In the genomic region with DNA sequence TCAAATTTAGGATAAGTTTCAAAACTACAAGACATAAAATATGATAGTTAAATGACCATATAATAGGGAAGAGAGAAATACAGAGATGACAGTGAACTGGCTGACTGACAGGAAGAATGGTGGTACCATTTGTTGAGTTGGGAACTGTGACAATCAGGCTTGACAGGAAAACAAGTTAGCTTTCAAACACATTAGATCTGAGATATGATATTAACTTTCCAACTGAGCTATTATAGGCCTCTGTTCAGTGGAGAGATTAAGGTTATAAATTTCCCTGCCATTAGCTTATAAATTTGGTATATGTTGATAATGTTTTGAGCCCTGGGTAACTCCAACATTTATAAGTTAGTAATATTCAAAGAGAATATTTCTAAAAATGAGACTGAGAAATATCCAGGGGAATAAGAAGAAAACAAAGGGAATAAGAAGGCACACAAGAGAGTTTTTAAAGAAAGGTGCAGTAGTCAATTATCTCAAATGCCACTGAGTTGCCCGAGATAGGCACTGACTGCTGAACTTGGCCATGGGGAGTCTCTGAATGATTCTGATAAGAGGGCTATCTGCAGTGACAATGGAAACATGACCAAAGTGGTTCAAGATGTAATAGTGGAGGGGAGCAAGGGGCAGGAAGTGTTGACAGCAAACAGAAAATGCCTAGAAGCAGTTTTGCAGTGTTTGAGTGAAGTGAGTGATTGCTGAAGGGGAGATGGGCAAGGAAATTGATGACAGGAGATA, we compare ENCODE assay signal across 27 mouse cellular contexts.
DNase-seq lines count a peak whose midpoint lies in the region; ATAC-seq lines count a peak whose summit lies in the region.
"Had no signal": no experiment of that assay in that cellular context is flagged by ENCODE, and none has a peak within 500 bp of the region (broad histone marks: within the 10 kb centered on the region; RNA-seq: fewer than 3 reads in every experiment).

No protein-coding gene starts in this region.

- peaks cover 24% of the 10 kb centered on the region for H3K4me1 ChIP-seq in liver, embryonic 13.5 days (replicated peaks)
- no peaks in the 10 kb centered on the region for H3K4me1 ChIP-seq in kidney, embryonic 15.5 days
- H3K4me1 ChIP-seq: forebrain, embryonic 10.5 days; forebrain, embryonic 15.5 days; hindbrain, embryonic 15.5 days had no signal

- WGBS in liver, embryonic 13.5 days (ENCODE audit: insufficient replicate concordance): 4% methylated on average over 1 of the region's 1 CpGs
- 74% methylated on average over 1 of the region's 1 CpGs for WGBS in kidney, embryonic 15.5 days

- peak overlapping the region; percentile 13; the same call in 1 of the 2 replicates for H3K4me2 ChIP-seq in liver, embryonic 13.5 days
- no peak overlapping the region for H3K4me2 ChIP-seq in kidney, embryonic 15.5 days
- H3K4me2 ChIP-seq: forebrain, embryonic 15.5 days; heart, embryonic 12.5 days; hindbrain, embryonic 15.5 days had no signal

- H3K9me3 ChIP-seq in liver, embryonic 13.5 days (replicated peaks): no peaks in the 10 kb centered on the region
- H3K9me3 ChIP-seq in kidney, embryonic 15.5 days (replicated peaks): no peaks in the 10 kb centered on the region
- H3K9me3 ChIP-seq: forebrain, embryonic 10.5 days; forebrain, embryonic 15.5 days; heart, embryonic 12.5 days; hindbrain, embryonic 15.5 days had no signal

- peak; percentile 62 for ATAC-seq in erythroblast, adult 5-6 weeks (replicated peaks; ENCODE audit: low FRiP score, poor library complexity, severe bottlenecking)
- ATAC-seq in liver, embryonic 13.5 days (ENCODE audit: low read depth): peak; percentile 99
- ATAC-seq in megakaryocyte, adult 5-6 weeks (ENCODE audit: poor library complexity, severe bottlenecking): peak; percentile 47; the same call in 1 of the 2 replicates
- no peak for ATAC-seq in monocyte, adult 5-6 weeks (replicated peaks; ENCODE audit: insufficient number of reproducible peaks, low FRiP score, low TSS enrichment, poor library complexity, severe bottlenecking)
- no peak for ATAC-seq in kidney, embryonic 15.5 days (replicated peaks; ENCODE audit: low FRiP score)
- ATAC-seq: activated CD4-positive, CD25-positive, alpha-beta regulatory T cell, adult 4 months; forebrain, embryonic 15.5 days had no signal

- H3K9ac ChIP-seq in liver, embryonic 13.5 days: no peak overlapping the region
- no peak overlapping the region for H3K9ac ChIP-seq in kidney, embryonic 15.5 days
- H3K9ac ChIP-seq: forebrain, embryonic 15.5 days; heart, embryonic 12.5 days; hindbrain, embryonic 15.5 days had no signal

- no peaks in the 10 kb centered on the region for H3K27me3 ChIP-seq in liver, embryonic 13.5 days
- H3K27me3 ChIP-seq in kidney, embryonic 15.5 days: no peaks in the 10 kb centered on the region
- H3K27me3 ChIP-seq: forebrain, embryonic 15.5 days; heart, embryonic 12.5 days; hindbrain, embryonic 15.5 days had no signal

- intact Hi-C loops in heart, postnatal 14 days (cut with DNase I): no loop called here

- no peaks in the 10 kb centered on the region for H3K36me3 ChIP-seq in liver, embryonic 13.5 days
- no peaks in the 10 kb centered on the region for H3K36me3 ChIP-seq in kidney, embryonic 15.5 days
- H3K36me3 ChIP-seq: forebrain, embryonic 10.5 days; forebrain, embryonic 15.5 days; heart, embryonic 12.5 days; hindbrain, embryonic 15.5 days had no signal

- peak overlapping the region; percentile 63 for H3K27ac ChIP-seq in liver, embryonic 13.5 days
- H3K27ac ChIP-seq in kidney, embryonic 15.5 days: no peak overlapping the region
- H3K27ac ChIP-seq: forebrain, embryonic 10.5 days; forebrain, embryonic 15.5 days; hindbrain, embryonic 15.5 days; kidney, postnatal 0 days had no signal

- H3K4me3 ChIP-seq in liver, embryonic 13.5 days (replicated peaks): no peak overlapping the region
- no peak overlapping the region for H3K4me3 ChIP-seq in kidney, embryonic 15.5 days (replicated peaks)
- H3K4me3 ChIP-seq: forebrain, embryonic 10.5 days; forebrain, embryonic 15.5 days; heart, embryonic 12.5 days; hindbrain, embryonic 15.5 days had no signal

- DNase-seq in MEL-GATA-1-ER (ENCODE audit: extremely low read depth, low read depth): peak; percentile 42
- DNase-seq in liver, embryonic 13.5 days: peak; percentile 58
- DNase-seq in heart, postnatal 14 days: no peak
- DNase-seq in yolk sac, embryonic 10.5 days (ENCODE audit: low spot score): no peak
- DNase-seq: adrenal gland, adult 2 months; adrenal gland, postnatal 36 days; cerebellum, adult 18-20 months; cerebellum, postnatal 10 days; gastrocnemius, postnatal 36 days; heart, adult 18-20 months; kidney, adult 2 months; kidney, postnatal 4 days; layer of hippocampus, postnatal 36 days; lung, postnatal 36 days; midbrain, embryonic 14.5 days; spleen, adult 18-20 months; thymus, postnatal 25 days had no signal

Comparison
In these comparisons a context has a peak if more than half of its experiments do, and no peak if none do; other contexts are left out.
1. DNase-seq: peak in MEL-GATA-1-ER (single experiment) and liver, embryonic 13.5 days (single experiment); none in heart, postnatal 14 days (0 of 2) and yolk sac, embryonic 10.5 days (single experiment).
2. ATAC-seq: peak in erythroblast, adult 5-6 weeks (single experiment), liver, embryonic 13.5 days (single experiment) and megakaryocyte, adult 5-6 weeks (single experiment); none in monocyte, adult 5-6 weeks (single experiment) and kidney, embryonic 15.5 days (single experiment).